Mouse (Mus musculus) B cell, adult 62 days (primary cell): ENCODE results near the gene 3110009E18Rik. TPM values are rescaled to one million over a fixed set of nuclear protein-coding genes. Genes with fewer than 3 reads are reported as not detected.

ENCODE experiments used
- total RNA-seq: library from RNA; stranded (reverse); gene quantifications from 4 replicates; pipeline ENCODE4 v1.2.4, GENCODE M21; 2023

The 3110009E18Rik gene
- total RNA-seq: 15.7 to 19.2 TPM (median 17.3 TPM) in 4 replicates

DNA sequence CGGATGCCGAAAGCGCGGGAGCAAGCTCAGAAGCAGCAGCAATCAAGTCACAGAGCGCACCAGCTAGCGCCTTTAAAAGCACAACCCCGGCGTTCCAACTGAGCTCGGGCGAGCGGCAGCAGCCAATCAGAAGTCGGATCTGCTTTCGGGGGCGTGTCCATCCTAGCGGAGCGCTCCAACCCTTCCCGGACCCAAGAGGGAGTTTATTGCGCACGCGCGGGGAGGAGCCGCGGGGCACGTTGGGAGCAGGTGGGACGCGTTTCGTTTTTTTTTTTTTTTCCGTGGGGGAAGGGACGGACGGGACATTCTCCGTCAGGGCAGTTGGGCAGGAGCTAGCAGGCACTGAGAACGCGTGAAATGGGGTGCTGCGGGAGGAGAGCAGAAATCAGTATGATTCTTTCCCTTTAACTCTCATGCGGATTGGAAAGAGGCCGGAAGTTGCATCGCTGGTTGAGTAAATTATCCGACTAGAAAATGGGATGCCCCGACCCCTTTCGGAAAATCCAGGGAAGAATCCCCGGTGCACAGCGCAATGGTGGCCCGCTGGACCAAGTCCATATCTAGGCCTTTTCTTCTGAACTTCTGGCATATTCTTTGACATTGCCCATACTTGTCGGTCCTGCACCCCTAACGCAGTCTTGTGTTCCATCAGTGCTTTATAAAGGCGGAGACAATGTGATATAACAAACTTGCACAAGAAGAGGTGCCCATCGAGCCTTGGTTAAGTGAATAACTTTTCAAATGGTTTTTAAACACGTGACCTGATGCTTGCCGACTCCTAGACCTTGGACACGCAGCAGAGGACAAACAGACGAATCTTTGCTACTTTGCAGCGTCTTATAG is at the start of gene 3110009E18Rik, which contains the start of gene Dbi:
3110009E18Rik (plus strand) TSS at position 219 of the 843 bp plus-strand sequence.
Dbi (minus strand) TSS at position 110 of the 843 bp plus-strand sequence.

DNA sequence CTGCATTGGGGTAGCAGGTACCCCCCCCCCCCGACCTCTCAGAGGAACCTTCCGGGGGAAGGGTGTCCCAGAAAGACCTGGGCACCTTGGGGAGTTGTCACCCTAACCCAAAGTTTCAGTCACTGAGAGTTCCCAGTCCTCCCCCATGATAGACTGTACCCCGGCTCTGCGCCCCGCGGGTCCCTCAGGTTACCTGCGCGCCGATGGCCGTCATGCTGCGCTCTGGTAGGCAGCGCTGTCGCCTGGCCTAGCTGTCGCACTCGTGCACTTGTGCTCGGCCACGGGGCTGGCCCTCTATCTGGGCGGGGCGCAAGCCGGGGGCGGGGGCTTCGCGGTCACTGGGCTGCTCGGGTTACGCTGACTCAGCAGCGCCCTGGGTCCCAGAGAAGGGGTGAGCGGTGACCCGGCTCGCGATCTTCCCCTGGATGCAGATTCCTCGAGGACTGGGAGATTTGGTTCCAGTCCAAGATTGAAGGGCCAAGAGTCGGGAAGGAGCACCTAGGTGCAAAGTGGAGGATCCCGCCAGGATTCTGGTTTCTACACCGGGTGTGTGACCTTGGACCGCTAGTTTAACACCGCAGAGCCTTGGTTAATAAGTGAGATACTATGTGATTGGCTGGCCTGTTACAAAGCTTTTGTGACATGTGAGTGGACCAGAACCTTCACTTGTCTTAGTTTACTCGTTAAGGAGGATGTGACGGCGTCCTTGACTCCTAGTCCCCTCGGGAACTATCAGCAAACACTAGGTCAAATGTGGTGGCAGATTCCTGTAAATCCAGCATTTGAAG is 47.3 kb upstream of the 3110009E18Rik start, which contains the start of gene Tmem37:
Tmem37 (minus strand) TSS at position 556 of the 788 bp plus-strand sequence.

Other genes starting within 250 kb of the 3110009E18Rik start
- gene Tmem177, start 208.0 kb upstream of the 3110009E18Rik start, total RNA-seq: 3.2 to 4.3 TPM (median 3.8 TPM) in 4 replicates
- gene Cfap221, start 124.0 kb upstream of the 3110009E18Rik start, total RNA-seq: not detected in 4 replicates
- not detected in 4 replicates for gene Sctr, start 114.3 kb upstream of the 3110009E18Rik start, total RNA-seq
- gene Tmem37, start 47.1 kb upstream of the 3110009E18Rik start, total RNA-seq: not detected in 4 replicates
- gene Dbi, start 109 bp upstream of the 3110009E18Rik start, total RNA-seq: 34.5 to 39.5 TPM (median 36.3 TPM) in 4 replicates
- 2.2 to 3.2 TPM (median 3.1 TPM) in 4 replicates for gene Steap3, start 151.5 kb downstream of the 3110009E18Rik start, total RNA-seq
- not detected in 4 replicates for gene C1ql2, start 219.4 kb downstream of the 3110009E18Rik start, total RNA-seq